Mouse (Mus musculus) lung, postnatal 0 days (tissue): ENCODE measurements around the gene Rap1b.

Experiments
- CTCF ChIP-seq: IDR thresholded peaks from 2 replicates; pipeline ENCODE4 v1.5.1; 2016; ENCODE audit warnings: antibody characterized with exemption, mild to moderate bottlenecking
- EP300 ChIP-seq: IDR thresholded peaks from 2 replicates; pipeline ENCODE4 v1.6.1; 2016; ENCODE audit warnings: antibody characterized with exemption, mild to moderate bottlenecking, control low read depth

DNA sequence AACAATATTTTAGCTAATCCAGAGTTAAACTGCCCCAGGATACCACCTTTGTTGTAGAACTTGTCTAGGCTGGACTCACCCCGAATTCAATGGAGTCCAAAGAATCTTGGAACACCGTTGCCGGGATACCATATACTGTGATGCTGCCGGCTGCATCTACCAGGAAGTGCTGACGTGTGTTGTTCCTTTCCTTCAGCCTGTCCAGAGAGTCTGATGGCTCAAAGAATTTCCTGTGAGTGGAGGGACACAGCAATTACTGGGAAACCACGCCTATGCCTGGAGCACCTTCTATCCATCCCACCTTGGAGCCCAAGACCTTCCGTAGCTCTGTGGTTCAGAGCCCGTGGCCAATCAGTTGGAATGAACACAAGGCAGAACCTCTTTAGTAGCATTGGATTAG is 20.8 kb upstream of the Rap1b start:
- TF ChIP-seq CTCF (no peak), EP300 (no peak)
